Mouse (Mus musculus): ENCODE results near the gene Gm10283. TPM values are rescaled to one million over a fixed set of nuclear protein-coding genes. Genes with fewer than 3 reads are reported as not detected.
A peak's percentile ranks its signal among the peaks of the same experiment; 100 is the strongest.
"Not testable (repeated sequence)": the region's sequence is repeated elsewhere in the genome, so short reads cannot be mapped to it uniquely, and the experiment has no call there.

Gm10283 gene
- not detected in 2 replicates for polyA plus RNA-seq (2014; fragmentation: Nextera tagmentation; extraction: Ambion mirVana)

- Histone ChIP-seq H3K27ac (ENCODE audit: low read depth) (no peak within 1 kb of the TSS), H3K4me3 (ENCODE audit: low read depth, low read length) (no peak within 1 kb of the TSS), H3K9me3 (ENCODE audit: control insufficient read depth, low read length) (no peaks in the 10 kb centered on the region), H3K4me1 (replicated peaks; ENCODE audit: control insufficient read depth, insufficient read depth, low read length) (peaks cover 5% of the 10 kb centered on the region; the same call in 1 of the 2 replicates), H3K4me2 (ENCODE audit: low read length) (no peak within 1 kb of the TSS), H3K9ac (ENCODE audit: low read length) (no peak within 1 kb of the TSS), H3K27me3 (replicated peaks; ENCODE audit: control insufficient read depth, insufficient read depth, low read length) (no peaks in the 10 kb centered on the region), H3K36me3 (ENCODE audit: control insufficient read depth, insufficient read depth, low read length) (no peaks in the 10 kb centered on the region)
- WGBS: 26% methylated on average over 2 of the region's 2 CpGs
- ATAC-seq (replicated peaks; ENCODE audit: low FRiP score, low TSS enrichment, low read depth) (no peak), DNase-seq (ENCODE audit: low spot score) (no peak)
Measured at GRCm38 (mm10) chr8:60503098-60503497, at the start of gene Gm10283. Gene Gm10283, minus strand, starts transcription at chr8:60503198.

- Histone ChIP-seq H3K4me3 (ENCODE audit: low read depth, low read length) (no peak overlapping the region), H3K9me3 (ENCODE audit: control insufficient read depth, low read length) (peaks cover 5% of the 10 kb centered on the region; the same call in 1 of the 2 replicates), H3K36me3 (ENCODE audit: control insufficient read depth, insufficient read depth, low read length) (no peaks in the 10 kb centered on the region), H3K4me1 (replicated peaks; ENCODE audit: control insufficient read depth, insufficient read depth, low read length) (no peaks in the 10 kb centered on the region), H3K9ac (ENCODE audit: low read length) (no peak overlapping the region), H3K4me2 (ENCODE audit: low read length) (no peak overlapping the region), H3K27ac (ENCODE audit: low read depth) (no peak overlapping the region), H3K27me3 (replicated peaks; ENCODE audit: control insufficient read depth, insufficient read depth, low read length) (no peaks in the 10 kb centered on the region)
- WGBS: 68% methylated on average over 2 of the region's 2 CpGs
- ATAC-seq (replicated peaks; ENCODE audit: low FRiP score, low TSS enrichment, low read depth): no peak
- no peak for DNase-seq (ENCODE audit: low spot score)
Measured at GRCm38 (mm10) chr8:60534945-60535344, 31.9 kb upstream of the Gm10283 start.

DNA sequence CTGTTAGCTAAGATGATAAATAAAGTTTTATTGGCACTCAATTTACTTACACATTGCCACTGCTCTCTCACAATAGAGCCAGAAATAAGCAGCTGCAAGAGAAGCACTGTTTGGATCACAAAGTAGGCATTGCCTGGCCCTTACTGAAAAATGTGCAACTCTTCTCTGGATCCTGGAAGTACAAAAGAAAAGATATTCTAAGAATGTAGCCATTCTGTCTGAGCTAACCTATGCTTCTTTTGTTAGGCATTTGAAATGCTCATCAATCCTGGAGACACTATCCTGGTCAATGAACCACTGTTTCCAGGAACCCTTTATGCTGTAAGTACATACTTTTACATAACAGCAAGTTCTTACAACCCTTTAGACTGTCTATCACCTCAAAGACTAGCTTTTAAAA, 15.3 kb upstream of the Gm10283 start:
- no peak for DNase-seq (ENCODE audit: low spot score)
- H3K36me3 ChIP-seq (ENCODE audit: control insufficient read depth, insufficient read depth, low read length): no peaks in the 10 kb centered on the region
- ATAC-seq (replicated peaks; ENCODE audit: low FRiP score, low TSS enrichment, low read depth): no peak

DNA sequence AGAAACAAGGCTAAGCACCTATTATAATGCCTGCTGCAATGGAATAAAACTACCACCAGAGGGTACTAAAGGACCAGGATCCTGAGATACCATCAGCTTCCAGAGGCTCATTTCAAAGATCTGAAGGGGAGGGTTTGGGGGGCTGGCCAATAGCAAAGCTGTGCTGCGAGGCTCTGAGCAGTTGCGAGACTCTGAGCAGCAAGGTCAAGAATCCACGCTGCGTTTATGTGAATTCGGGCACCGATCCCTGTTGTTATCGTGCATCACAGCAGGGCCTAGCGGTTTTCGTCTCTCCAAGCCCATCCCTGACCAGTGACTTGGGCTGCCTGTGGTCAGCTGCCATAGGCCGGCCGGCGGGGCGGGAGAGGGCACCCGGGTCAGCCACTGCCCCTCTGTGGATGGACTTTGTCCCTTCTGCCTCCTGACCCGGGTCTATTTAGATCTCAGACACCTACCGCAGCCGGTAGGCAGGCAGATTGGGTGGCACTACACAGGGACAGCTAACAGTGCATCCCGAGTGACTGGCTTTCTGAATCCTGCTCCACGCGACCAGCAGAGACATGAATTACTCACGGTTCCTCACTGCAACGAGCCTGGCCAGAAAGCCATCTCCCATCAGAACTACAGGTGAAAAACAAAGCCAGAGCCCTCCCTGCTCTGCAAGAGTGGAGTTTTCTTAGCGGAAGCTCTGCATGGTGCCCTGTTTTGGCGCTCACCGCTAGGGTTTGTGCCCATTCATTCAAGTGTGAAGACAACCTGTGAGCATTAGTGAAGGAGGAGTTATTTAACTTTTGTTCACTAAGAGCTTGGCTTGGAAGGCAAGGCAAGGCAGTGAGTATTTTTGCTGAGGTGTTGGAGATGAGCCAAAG, 2.9 kb upstream of the Gm10283 start, which contains the start of gene Aadat:
Aadat (plus strand) TSS at position 280 of the 869 bp plus-strand sequence.
- no peaks in the 10 kb centered on the region for H3K27me3 ChIP-seq (replicated peaks; ENCODE audit: control insufficient read depth, insufficient read depth, low read length)
- H3K4me1 ChIP-seq (replicated peaks; ENCODE audit: control insufficient read depth, insufficient read depth, low read length): peaks cover 5% of the 10 kb centered on the region; the same call in 1 of the 2 replicates
- H3K27ac ChIP-seq (ENCODE audit: low read depth): no peak within 1 kb of the TSS
- H3K9me3 ChIP-seq (ENCODE audit: control insufficient read depth, low read length): no peaks in the 10 kb centered on the region
- DNase-seq (ENCODE audit: low spot score) (peak; percentile 79), ATAC-seq (replicated peaks; ENCODE audit: low FRiP score, low TSS enrichment, low read depth) (peak; percentile 92)
- H3K4me2 ChIP-seq (ENCODE audit: low read length): peak within 1 kb of the TSS; percentile 96
- WGBS: 3% methylated on average over 25 of the region's 25 CpGs
- H3K9ac ChIP-seq (ENCODE audit: low read length): peak within 1 kb of the TSS; percentile 55
- H3K4me3 ChIP-seq (ENCODE audit: low read depth, low read length): peak within 1 kb of the TSS; percentile 50
- no peaks in the 10 kb centered on the region for H3K36me3 ChIP-seq (ENCODE audit: control insufficient read depth, insufficient read depth, low read length)

More for the DNA sequence above, 15.3 kb upstream of the Gm10283 start:
- Histone ChIP-seq H3K27ac (ENCODE audit: low read depth) (no peak overlapping the region), H3K4me2 (ENCODE audit: low read length) (no peak overlapping the region), H3K27me3 (replicated peaks; ENCODE audit: control insufficient read depth, insufficient read depth, low read length) (no peaks in the 10 kb centered on the region), H3K4me3 (ENCODE audit: low read depth, low read length) (no peak overlapping the region), H3K9me3 (ENCODE audit: control insufficient read depth, low read length) (no peaks in the 10 kb centered on the region), H3K9ac (ENCODE audit: low read length) (no peak overlapping the region), H3K4me1 (replicated peaks; ENCODE audit: control insufficient read depth, insufficient read depth, low read length) (no peaks in the 10 kb centered on the region)

DNA sequence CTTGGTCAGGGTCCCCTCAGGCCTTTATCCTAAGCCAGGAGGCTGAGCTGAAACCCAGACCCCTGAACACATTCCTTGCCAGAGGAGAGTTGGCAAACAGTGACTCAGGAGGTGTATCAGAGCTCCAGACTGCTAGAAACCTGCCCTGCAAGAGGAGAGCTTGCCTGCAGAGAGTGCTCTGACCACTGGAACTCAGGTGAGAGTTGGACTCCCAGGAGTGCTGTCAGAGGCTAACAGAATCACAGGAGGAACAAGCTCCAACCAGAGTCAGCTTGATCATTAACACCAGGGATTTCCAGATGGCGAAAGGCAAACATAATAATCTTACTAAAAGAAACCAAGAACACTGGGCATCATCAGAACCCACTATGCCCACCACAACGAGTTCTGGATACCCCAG, 8.0 kb downstream of the Gm10283 start:
- H3K4me2 ChIP-seq (ENCODE audit: low read length); H3K4me1 ChIP-seq (replicated peaks; ENCODE audit: control insufficient read depth, insufficient read depth, low read length); H3K9ac ChIP-seq (ENCODE audit: low read length); H3K27ac ChIP-seq (ENCODE audit: low read depth); H3K27me3 ChIP-seq (replicated peaks; ENCODE audit: control insufficient read depth, insufficient read depth, low read length); ATAC-seq (replicated peaks; ENCODE audit: low FRiP score, low TSS enrichment, low read depth); H3K9me3 ChIP-seq (ENCODE audit: control insufficient read depth, low read length); H3K4me3 ChIP-seq (ENCODE audit: low read depth, low read length); H3K36me3 ChIP-seq (ENCODE audit: control insufficient read depth, insufficient read depth, low read length); DNase-seq (ENCODE audit: low spot score): not testable (repeated sequence)
- WGBS: 74% methylated on average over 2 of the region's 2 CpGs

GRCm38 (mm10) chr8:60494606-60495005, 8.4 kb downstream of the Gm10283 start:
- no peaks in the 10 kb centered on the region for H3K9me3 ChIP-seq (ENCODE audit: control insufficient read depth, low read length)
- no peak overlapping the region for H3K4me3 ChIP-seq (ENCODE audit: low read depth, low read length)
- no peak overlapping the region for H3K9ac ChIP-seq (ENCODE audit: low read length)
- no peak overlapping the region for H3K4me2 ChIP-seq (ENCODE audit: low read length)
- no peaks in the 10 kb centered on the region for H3K27me3 ChIP-seq (replicated peaks; ENCODE audit: control insufficient read depth, insufficient read depth, low read length)
- H3K36me3 ChIP-seq (ENCODE audit: control insufficient read depth, insufficient read depth, low read length): no peaks in the 10 kb centered on the region
- no peaks in the 10 kb centered on the region for H3K4me1 ChIP-seq (replicated peaks; ENCODE audit: control insufficient read depth, insufficient read depth, low read length)
- WGBS: 90% methylated on average over 11 of the region's 11 CpGs
- ATAC-seq (replicated peaks; ENCODE audit: low FRiP score, low TSS enrichment, low read depth): no peak
- H3K27ac ChIP-seq (ENCODE audit: low read depth): no peak overlapping the region
- DNase-seq (ENCODE audit: low spot score): no peak

- H3K27ac ChIP-seq (ENCODE audit: low read depth): no peak overlapping the region
- DNase-seq (ENCODE audit: low spot score) (no peak), ATAC-seq (replicated peaks; ENCODE audit: low FRiP score, low TSS enrichment, low read depth) (no peak)
- no peaks in the 10 kb centered on the region for H3K27me3 ChIP-seq (replicated peaks; ENCODE audit: control insufficient read depth, insufficient read depth, low read length)
- no peaks in the 10 kb centered on the region for H3K4me1 ChIP-seq (replicated peaks; ENCODE audit: control insufficient read depth, insufficient read depth, low read length)
- no peaks in the 10 kb centered on the region for H3K9me3 ChIP-seq (ENCODE audit: control insufficient read depth, low read length)
- 67% methylated on average over 3 of the region's 3 CpGs for WGBS
- no peak overlapping the region for H3K9ac ChIP-seq (ENCODE audit: low read length)
- H3K4me2 ChIP-seq (ENCODE audit: low read length): no peak overlapping the region
- no peak overlapping the region for H3K4me3 ChIP-seq (ENCODE audit: low read depth, low read length)
- no peaks in the 10 kb centered on the region for H3K36me3 ChIP-seq (ENCODE audit: control insufficient read depth, insufficient read depth, low read length)
Measured at GRCm38 (mm10) chr8:60492471-60492870, 10.5 kb downstream of the Gm10283 start.

- Histone ChIP-seq H3K9ac (ENCODE audit: low read length) (no peak overlapping the region), H3K36me3 (ENCODE audit: control insufficient read depth, insufficient read depth, low read length) (no peaks in the 10 kb centered on the region), H3K4me3 (ENCODE audit: low read depth, low read length) (no peak overlapping the region), H3K27me3 (replicated peaks; ENCODE audit: control insufficient read depth, insufficient read depth, low read length) (no peaks in the 10 kb centered on the region), H3K9me3 (ENCODE audit: control insufficient read depth, low read length) (no peaks in the 10 kb centered on the region), H3K4me1 (replicated peaks; ENCODE audit: control insufficient read depth, insufficient read depth, low read length) (no peaks in the 10 kb centered on the region), H3K4me2 (ENCODE audit: low read length) (no peak overlapping the region), H3K27ac (ENCODE audit: low read depth) (no peak overlapping the region)
- no peak for ATAC-seq (replicated peaks; ENCODE audit: low FRiP score, low TSS enrichment, low read depth)
- 92% methylated on average over 2 of the region's 2 CpGs for WGBS
- no peak for DNase-seq (ENCODE audit: low spot score)
Measured at GRCm38 (mm10) chr8:60491871-60492270, 11.1 kb downstream of the Gm10283 start.

- WGBS: 79% methylated on average over 2 of the region's 2 CpGs
- Histone ChIP-seq H3K27me3 (replicated peaks; ENCODE audit: control insufficient read depth, insufficient read depth, low read length) (no peaks in the 10 kb centered on the region), H3K36me3 (ENCODE audit: control insufficient read depth, insufficient read depth, low read length) (no peaks in the 10 kb centered on the region), H3K4me1 (replicated peaks; ENCODE audit: control insufficient read depth, insufficient read depth, low read length) (no peaks in the 10 kb centered on the region), H3K4me2 (ENCODE audit: low read length) (no peak overlapping the region), H3K27ac (ENCODE audit: low read depth) (no peak overlapping the region), H3K4me3 (ENCODE audit: low read depth, low read length) (no peak overlapping the region), H3K9me3 (ENCODE audit: control insufficient read depth, low read length) (no peaks in the 10 kb centered on the region), H3K9ac (ENCODE audit: low read length) (no peak overlapping the region)
- DNase-seq (ENCODE audit: low spot score): no peak
- no peak for ATAC-seq (replicated peaks; ENCODE audit: low FRiP score, low TSS enrichment, low read depth)
Measured at GRCm38 (mm10) chr8:60490147-60490546, 12.9 kb downstream of the Gm10283 start.
